Mouse (Mus musculus): ENCODE measurements around the gene Slc2a2.

- TF ChIP-seq POLR2A (IDR thresholded peaks at IDR 0.05; ENCODE audit: low read depth, low read length) (no peak), CTCF (conservative IDR thresholded peaks at IDR 0.05; ENCODE audit: insufficient read depth, insufficient read length, low read depth, low read length) (no peak)
These were observed 43.0 kb upstream of the Slc2a2 start for GRCm38 (mm10) chr3:28654740-28655139.

Data from kidney, adult 2 months (tissue).